10 mouse cellular contexts compared by ENCODE assay signal in the genomic region with DNA sequence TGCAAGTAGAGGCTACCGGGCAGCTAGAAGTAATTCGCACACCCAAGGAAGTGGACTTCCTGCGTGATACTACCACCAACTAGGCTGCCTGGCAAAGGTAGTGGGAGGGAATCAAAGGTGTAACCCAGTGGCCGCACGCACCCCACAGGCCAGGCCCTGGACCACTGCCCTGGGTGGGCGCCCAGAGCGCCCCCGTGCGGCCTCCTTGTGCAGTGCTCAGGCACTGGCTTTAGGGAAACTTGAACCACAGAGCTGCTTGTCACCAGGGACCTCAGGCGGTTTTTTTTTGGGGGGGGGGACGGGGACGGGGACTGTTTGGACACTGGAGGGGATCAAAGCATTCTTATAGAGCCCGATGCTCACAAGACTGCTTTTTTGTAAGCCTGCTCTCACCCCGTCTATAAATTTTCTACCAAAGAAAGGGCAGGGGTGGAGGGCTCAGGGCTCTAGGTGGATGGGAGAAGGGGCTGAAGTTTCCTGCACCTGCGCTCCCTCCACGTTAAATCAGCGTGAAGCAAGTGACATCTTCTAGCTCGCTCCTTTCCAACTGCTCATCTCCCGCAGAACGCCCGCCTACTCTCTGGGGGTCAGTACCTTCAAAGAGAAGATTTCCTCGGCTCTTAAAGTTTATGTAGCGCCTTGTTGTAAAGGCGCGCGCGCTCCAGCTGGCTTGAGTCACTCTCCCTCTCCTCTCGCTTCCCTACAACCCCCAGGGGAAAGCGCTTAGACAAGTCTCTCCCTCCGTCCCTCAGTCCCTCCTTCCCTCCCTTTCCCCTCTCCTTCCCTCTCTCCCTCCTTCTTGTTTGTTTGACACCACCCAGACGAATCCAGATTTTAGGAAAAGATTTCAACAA. TPM values are rescaled to one million over a fixed set of nuclear protein-coding genes. Genes with fewer than 3 reads are reported as not detected.
A peak's percentile ranks its signal among the peaks of the same experiment; 100 is the strongest.
DNase-seq lines count a peak whose midpoint lies in the region; ATAC-seq and TF ChIP-seq lines count a peak whose summit lies in the region.
"Had no signal": no experiment of that assay in that cellular context is flagged by ENCODE, and none has a peak within 500 bp of the region (broad histone marks: within the 10 kb centered on the region; RNA-seq: fewer than 3 reads in every experiment).

No protein-coding gene starts in this region.

- H3K4me2 ChIP-seq in intestine, postnatal 0 days (replicated peaks; ENCODE audit: low read depth): no peak overlapping the region
- no peak overlapping the region for H3K4me2 ChIP-seq in intestine, embryonic 16.5 days (ENCODE audit: low read depth, low read length)
- no peak overlapping the region for H3K4me2 ChIP-seq in liver, postnatal 0 days (ENCODE audit: low read depth, low read length)
- H3K4me2 ChIP-seq: hindbrain, embryonic 15.5 days had no signal

- no peak for TF ChIP-seq EP300 in liver, postnatal 0 days (IDR thresholded peaks at IDR 0.05; ENCODE audit: low read depth)

- no peaks in the 10 kb centered on the region for H3K36me3 ChIP-seq in intestine, postnatal 0 days (ENCODE audit: control insufficient read depth, insufficient read depth)
- H3K36me3 ChIP-seq in intestine, embryonic 16.5 days (ENCODE audit: control insufficient read depth, insufficient read depth, low read length): no peaks in the 10 kb centered on the region
- H3K36me3 ChIP-seq in ES-E14 (ENCODE audit: control insufficient read depth, insufficient read depth, low read length, poor library complexity, severe bottlenecking): no peaks in the 10 kb centered on the region
- no peaks in the 10 kb centered on the region for H3K36me3 ChIP-seq in liver, postnatal 0 days (replicated peaks; ENCODE audit: insufficient read depth, low read length)
- H3K36me3 ChIP-seq: hindbrain, embryonic 15.5 days had no signal

- H3K4me3 ChIP-seq in intestine, postnatal 0 days (ENCODE audit: low read depth, low read length): 0 out of 2 replicates have a peak overlapping the region, but pooled peaks have one; percentile 1
- H3K4me3 ChIP-seq in intestine, embryonic 16.5 days (ENCODE audit: low read length): no peak overlapping the region
- H3K4me3 ChIP-seq in ES-E14 (ENCODE audit: insufficient read depth in 1 of 2, low read depth in 1 of 2, low read length in 2 of 2, poor library complexity in 1 of 2, severe bottlenecking in 1 of 2): peak overlapping the region; percentile 11 to 33; a peak in 3 of 4 replicates
- no peak overlapping the region for H3K4me3 ChIP-seq in liver, postnatal 0 days (ENCODE audit: low read depth, low read length)
- H3K4me3 ChIP-seq in cerebellum, adult 2 months (replicated peaks; ENCODE audit: insufficient read depth, low read depth, low read length): no peak overlapping the region
- H3K4me3 ChIP-seq: hindbrain, embryonic 15.5 days had no signal

- no peak overlapping the region for H3K9ac ChIP-seq in intestine, postnatal 0 days (ENCODE audit: low read depth, low read length)
- H3K9ac ChIP-seq in intestine, embryonic 16.5 days (ENCODE audit: low read depth, low read length): no peak overlapping the region
- H3K9ac ChIP-seq in ES-E14 (ENCODE audit: insufficient read depth, low read depth, low read length, poor library complexity, severe bottlenecking): no peak overlapping the region
- no peak overlapping the region for H3K9ac ChIP-seq in liver, postnatal 0 days (replicated peaks)
- H3K9ac ChIP-seq: hindbrain, embryonic 15.5 days had no signal

- H3K9me3 ChIP-seq in intestine, postnatal 0 days (ENCODE audit: control insufficient read depth): no peaks in the 10 kb centered on the region
- no peaks in the 10 kb centered on the region for H3K9me3 ChIP-seq in intestine, embryonic 16.5 days (ENCODE audit: control insufficient read depth, low read length)
- no peaks in the 10 kb centered on the region for H3K9me3 ChIP-seq in ES-E14 (ENCODE audit: control insufficient read depth, insufficient read depth, low read depth, low read length)
- H3K9me3 ChIP-seq in liver, postnatal 0 days (ENCODE audit: low read length): no peaks in the 10 kb centered on the region
- H3K9me3 ChIP-seq: hindbrain, embryonic 15.5 days had no signal

- TF ChIP-seq CTCF in intestine, postnatal 0 days (IDR thresholded peaks at IDR 0.05; ENCODE audit: low read depth): peak; percentile 37; the same call in 1 of the 2 replicates
- peak; percentile 33 for TF ChIP-seq CTCF in liver, postnatal 0 days (IDR thresholded peaks at IDR 0.05; ENCODE audit: low read depth)
- no peak for TF ChIP-seq CTCF in cerebellum, adult 2 months (IDR thresholded peaks at IDR 0.05; ENCODE audit: borderline replicate concordance, insufficient read depth, low read depth, low read length)

- no peak overlapping the region for H3K27ac ChIP-seq in intestine, postnatal 0 days (ENCODE audit: low read depth, low read length)
- no peak overlapping the region for H3K27ac ChIP-seq in intestine, embryonic 16.5 days (ENCODE audit: low read length)
- H3K27ac ChIP-seq in ES-E14 (ENCODE audit: insufficient read depth, low read depth, low read length, poor library complexity, severe bottlenecking): no peak overlapping the region
- no peak overlapping the region for H3K27ac ChIP-seq in liver, postnatal 0 days (ENCODE audit: low read depth)
- H3K27ac ChIP-seq in cerebellum, adult 2 months (ENCODE audit: insufficient read depth, low read length): no peak overlapping the region
- H3K27ac ChIP-seq: hindbrain, embryonic 15.5 days had no signal

- no peak for DNase-seq in ES-E14 (ENCODE audit: low read depth, low spot score)
- peak; percentile 55 for DNase-seq in embryo, embryonic 11 days
- peak; percentile 22 for DNase-seq in liver, postnatal 0 days
- DNase-seq in right cerebral cortex, postnatal 14 days: no peak
- no peak for DNase-seq in cerebellum, adult 2 months
- DNase-seq: lung, postnatal 14 days; retina, postnatal 1 day had no signal

- in situ Hi-C loops in ES-E14 (cut with MboI; ENCODE audit: low sequenced_read_pairs in 2 of 2, unreplicated experiment in 2 of 2): loop anchor here in 1 of 2 experiments (5.0 kb wide), 1 partner anchor 942 kb away; the partner anchor contains the start of gene Smarca2

- H3K27me3 ChIP-seq in intestine, postnatal 0 days (replicated peaks; ENCODE audit: control insufficient read depth, insufficient read depth, low read length): peaks cover 77% of the 10 kb centered on the region
- peaks cover 69% of the 10 kb centered on the region for H3K27me3 ChIP-seq in intestine, embryonic 16.5 days (replicated peaks; ENCODE audit: control insufficient read depth, insufficient read depth, low read length)
- peaks cover 55% of the 10 kb centered on the region for H3K27me3 ChIP-seq in liver, postnatal 0 days (ENCODE audit: insufficient read depth, low read length)
- peaks cover 4% of the 10 kb centered on the region; the same call in 1 of the 2 replicates for H3K27me3 ChIP-seq in cerebellum, adult 2 months (ENCODE audit: control insufficient read depth, insufficient read depth, low read length)

- ATAC-seq in intestine, postnatal 0 days: no peak
- ATAC-seq in intestine, embryonic 16.5 days: no peak
- no peak for ATAC-seq in liver, postnatal 0 days

- no peaks in the 10 kb centered on the region for H3K4me1 ChIP-seq in intestine, postnatal 0 days (replicated peaks; ENCODE audit: control insufficient read depth, insufficient read depth, low read length)
- H3K4me1 ChIP-seq in intestine, embryonic 16.5 days (ENCODE audit: control insufficient read depth, insufficient read depth, low read length): 0 out of 2 replicates have a peak, but pooled peaks cover 2% of the 10 kb centered on the region
- H3K4me1 ChIP-seq in ES-E14 (ENCODE audit: control insufficient read depth in 2 of 2, insufficient read depth in 2 of 2, low read length in 2 of 2, poor library complexity in 1 of 2): peaks cover 0 to 2% of the 10 kb centered on the region in 2 experiments; a peak in 1 of 4 replicates
- H3K4me1 ChIP-seq in liver, postnatal 0 days (ENCODE audit: insufficient read depth): no peaks in the 10 kb centered on the region
- H3K4me1 ChIP-seq in cerebellum, adult 2 months (ENCODE audit: control insufficient read depth, insufficient read depth, low read length): no peaks in the 10 kb centered on the region

- 4% methylated on average over 31 of the region's 31 CpGs for WGBS in intestine, postnatal 0 days
- WGBS in intestine, embryonic 16.5 days: 2% methylated on average over 31 of the region's 31 CpGs
- 7% methylated on average over 31 of the region's 31 CpGs for WGBS in liver, postnatal 0 days (ENCODE audit: insufficient replicate concordance)
- 4% methylated on average over 31 of the region's 31 CpGs for WGBS in cerebellum, adult 2 months

- TF ChIP-seq POLR2A in cerebellum, adult 2 months (IDR thresholded peaks at IDR 0.05; ENCODE audit: borderline replicate concordance, insufficient read depth, low read length): no peak

TF ChIP-seq in ES-E14, 5 proteins besides CTCF, POLR2A, EP300 and RAD21:
- TF ChIP-seq ZNF384 (IDR thresholded peaks at IDR 0.05; ENCODE audit: low read depth, low read length) (peak; percentile 36; the same call in 1 of the 2 replicates), CHD2 (IDR thresholded peaks at IDR 0.05; ENCODE audit: low read depth, low read length) (no peak)

RNA-seq across cellular contexts. Expression of gene Dmrt2, which starts 6.5 kb away (rescaled TPM):
- 0.07 and 0.16 TPM in 2 replicates for polyA plus RNA-seq in intestine, postnatal 0 days (2015; fragmentation: Nextera tagmentation; extraction: Ambion mirVana)
- polyA plus RNA-seq in intestine, embryonic 16.5 days (2015; fragmentation: Nextera tagmentation; extraction: Ambion mirVana): 0.11 and 0.12 TPM in 2 replicates
- 0.16 and 0.31 TPM in 2 replicates for total RNA-seq in ES-E14 (2012; rRNA removed)
- polyA plus RNA-seq in liver, postnatal 0 days (2015; fragmentation: Nextera tagmentation; extraction: Ambion mirVana): 0.27 and 0.63 TPM in 2 replicates
- polyA plus RNA-seq in cerebellum, adult 2 months (2012; rRNA removed): not detected in 2 replicates
- polyA plus RNA-seq: hindbrain, embryonic 15.5 days had no signal

RNA-seq across cellular contexts. Expression of gene Dmrt3, which starts 55.6 kb away (rescaled TPM):
- polyA plus RNA-seq in intestine, postnatal 0 days (2015; fragmentation: Nextera tagmentation; extraction: Ambion mirVana): 0.08 TPM in 1 of 2 replicates, not detected in the other
- polyA plus RNA-seq in intestine, embryonic 16.5 days (2015; fragmentation: Nextera tagmentation; extraction: Ambion mirVana): 0.15 and 0.20 TPM in 2 replicates
- total RNA-seq in ES-E14 (2012; rRNA removed): 0.37 and 0.40 TPM in 2 replicates
- polyA plus RNA-seq in liver, postnatal 0 days (2015; fragmentation: Nextera tagmentation; extraction: Ambion mirVana): not detected in 2 replicates
- 0.19 and 0.33 TPM in 2 replicates for polyA plus RNA-seq in cerebellum, adult 2 months (2012; rRNA removed)

Comparison
In these comparisons a context has a peak if more than half of its experiments do, and no peak if none do; other contexts are left out.
1. H3K4me3 ChIP-seq: peak in intestine, postnatal 0 days (single experiment) and ES-E14 (2 of 2); none in intestine, embryonic 16.5 days (single experiment), liver, postnatal 0 days (single experiment) and cerebellum, adult 2 months (single experiment).
2. DNase-seq: peak in embryo, embryonic 11 days (single experiment) and liver, postnatal 0 days (single experiment); none in ES-E14 (single experiment), right cerebral cortex, postnatal 14 days (single experiment) and cerebellum, adult 2 months (0 of 2).